ENCODE assay signal across 8 mouse cellular contexts in the genomic region with DNA sequence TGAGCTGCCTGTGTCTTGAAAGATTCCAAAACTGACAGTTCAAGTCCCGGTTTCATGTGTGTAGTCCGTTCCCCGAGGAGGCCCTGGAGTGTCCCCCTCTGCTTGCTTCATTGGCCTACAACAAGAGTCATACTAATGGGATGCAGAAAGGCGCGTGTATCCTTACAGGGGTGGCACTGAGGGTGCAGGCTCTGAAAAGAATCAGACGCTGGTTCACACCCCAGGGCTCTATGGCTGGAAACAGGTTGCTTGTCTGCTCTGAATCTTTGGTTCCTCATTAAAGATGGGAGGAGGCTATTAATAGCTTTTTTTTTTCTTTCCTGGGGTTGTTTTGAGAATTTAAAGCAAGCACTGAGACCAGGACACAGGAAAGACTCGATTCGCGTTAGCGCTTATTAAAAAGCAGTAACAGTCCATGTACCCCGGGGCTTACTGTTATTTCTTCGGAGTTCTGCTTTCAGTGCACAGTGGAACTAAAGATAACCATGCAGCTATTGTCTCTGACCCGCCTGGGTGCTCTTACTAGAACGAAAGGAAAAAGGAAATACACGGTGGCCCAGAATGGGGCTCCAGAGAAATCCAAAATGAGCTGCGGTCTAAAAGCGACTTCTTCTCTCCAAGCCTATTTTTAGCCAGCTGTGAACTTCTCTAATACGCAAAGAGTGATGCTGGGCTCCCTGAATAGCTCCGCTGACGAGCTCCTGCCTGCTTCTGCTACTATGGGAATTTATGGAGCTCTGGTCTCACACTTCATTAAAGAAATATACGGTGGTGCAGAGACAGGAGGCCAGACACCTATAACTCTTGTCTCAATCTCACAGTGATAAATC. TPM values are rescaled to one million over a fixed set of nuclear protein-coding genes. Genes with fewer than 3 reads are reported as not detected.
DNase-seq lines count a peak whose midpoint lies in the region; ATAC-seq lines count a peak whose summit lies in the region.

No protein-coding gene starts in this region.

- ATAC-seq in liver, embryonic 13.5 days (ENCODE audit: low read depth), result no peak
- ATAC-seq in liver, embryonic 11.5 days (replicated peaks; ENCODE audit: low FRiP score), result no peak
- no peak for ATAC-seq in forebrain, embryonic 16.5 days
- 0 out of 2 replicates have a peak, but pooled peaks have one; percentile 52 for ATAC-seq in heart, embryonic 14.5 days (ENCODE audit: insufficient number of reproducible peaks, insufficient read depth, low FRiP score, low read depth)
- ATAC-seq in neural tube, embryonic 15.5 days (ENCODE audit: low FRiP score), result peak; percentile 57; the same call in 1 of the 2 replicates

- H3K4me3 ChIP-seq in liver, embryonic 13.5 days (replicated peaks), result no peak overlapping the region
- H3K4me3 ChIP-seq in liver, embryonic 11.5 days (ENCODE audit: low read depth, low read length), result no peak overlapping the region
- no peak overlapping the region for H3K4me3 ChIP-seq in forebrain, embryonic 16.5 days (replicated peaks; ENCODE audit: low read length)
- H3K4me3 ChIP-seq in heart, embryonic 14.5 days (ENCODE audit: control insufficient read depth in 1 of 2, insufficient read depth in 1 of 2, low read depth in 1 of 2, low read length in 2 of 2), result peak overlapping the region; percentile 3 to 22; a peak in 2 of 4 replicates
- no peak overlapping the region for H3K4me3 ChIP-seq in neural tube, embryonic 15.5 days (replicated peaks)

- H3K4me1 ChIP-seq in liver, embryonic 13.5 days (replicated peaks), result no peaks in the 10 kb centered on the region
- H3K4me1 ChIP-seq in liver, embryonic 11.5 days (replicated peaks; ENCODE audit: control insufficient read depth, insufficient read depth, low read length), result no peaks in the 10 kb centered on the region
- H3K4me1 ChIP-seq in forebrain, embryonic 16.5 days (replicated peaks; ENCODE audit: control insufficient read depth, insufficient read depth, low read length), result peaks cover 3% of the 10 kb centered on the region; the same call in 1 of the 2 replicates
- H3K4me1 ChIP-seq in heart, embryonic 14.5 days (ENCODE audit: control insufficient read depth in 2 of 2, insufficient read depth in 2 of 2, low read length in 2 of 2), result peaks cover 6 to 25% of the 10 kb centered on the region in 2 experiments
- peaks cover 12% of the 10 kb centered on the region for H3K4me1 ChIP-seq in neural tube, embryonic 15.5 days

- H3K9me3 ChIP-seq in liver, embryonic 13.5 days (replicated peaks), result no peaks in the 10 kb centered on the region
- H3K9me3 ChIP-seq in liver, embryonic 11.5 days (ENCODE audit: control insufficient read depth, low read length), result no peaks in the 10 kb centered on the region
- H3K9me3 ChIP-seq in forebrain, embryonic 16.5 days (ENCODE audit: control insufficient read depth, low read length), result no peaks in the 10 kb centered on the region
- no peaks in the 10 kb centered on the region for H3K9me3 ChIP-seq in heart, embryonic 14.5 days (ENCODE audit: control insufficient read depth, low read length)
- H3K9me3 ChIP-seq in neural tube, embryonic 15.5 days (replicated peaks), result no peaks in the 10 kb centered on the region

- 28% methylated on average over 21 of the region's 21 CpGs for WGBS in liver, embryonic 13.5 days (ENCODE audit: insufficient replicate concordance)
- 57% methylated on average over 21 of the region's 21 CpGs for WGBS in liver, embryonic 11.5 days
- WGBS in forebrain, embryonic 16.5 days, result 43% methylated on average over 21 of the region's 21 CpGs
- 29% methylated on average over 21 of the region's 21 CpGs for WGBS in heart, embryonic 14.5 days
- 25% methylated on average over 21 of the region's 21 CpGs for WGBS in neural tube, embryonic 15.5 days

- no peak overlapping the region for H3K9ac ChIP-seq in liver, embryonic 13.5 days
- H3K9ac ChIP-seq in liver, embryonic 11.5 days (ENCODE audit: low read depth, low read length), result no peak overlapping the region
- no peak overlapping the region for H3K9ac ChIP-seq in forebrain, embryonic 16.5 days (replicated peaks; ENCODE audit: low read depth, low read length)
- peak overlapping the region; percentile 69 for H3K9ac ChIP-seq in heart, embryonic 14.5 days (ENCODE audit: low read length)
- no peak overlapping the region for H3K9ac ChIP-seq in neural tube, embryonic 15.5 days (replicated peaks)

- H3K36me3 ChIP-seq in liver, embryonic 13.5 days, result no peaks in the 10 kb centered on the region
- H3K36me3 ChIP-seq in liver, embryonic 11.5 days (ENCODE audit: control insufficient read depth, insufficient read depth, low read length), result no peaks in the 10 kb centered on the region
- H3K36me3 ChIP-seq in forebrain, embryonic 16.5 days (ENCODE audit: control insufficient read depth, insufficient read depth), result no peaks in the 10 kb centered on the region
- H3K36me3 ChIP-seq in heart, embryonic 14.5 days (ENCODE audit: control insufficient read depth, insufficient read depth, low read length), result no peaks in the 10 kb centered on the region
- H3K36me3 ChIP-seq in neural tube, embryonic 15.5 days, result no peaks in the 10 kb centered on the region

- peak overlapping the region; percentile 27; the same call in 1 of the 2 replicates for H3K27ac ChIP-seq in liver, embryonic 13.5 days
- H3K27ac ChIP-seq in liver, embryonic 11.5 days (ENCODE audit: low read depth, low read length), result no peak overlapping the region
- H3K27ac ChIP-seq in forebrain, embryonic 16.5 days (ENCODE audit: low read length), result no peak overlapping the region
- peak overlapping the region; percentile 90 for H3K27ac ChIP-seq in heart, embryonic 14.5 days (replicated peaks in 1 of 2; ENCODE audit: control insufficient read depth in 1 of 2, insufficient read depth in 1 of 2, low read depth in 2 of 2, low read length in 2 of 2)
- H3K27ac ChIP-seq in neural tube, embryonic 15.5 days (replicated peaks), result no peak overlapping the region

- no peak overlapping the region for H3K4me2 ChIP-seq in liver, embryonic 13.5 days
- H3K4me2 ChIP-seq in liver, embryonic 11.5 days, result no peak overlapping the region
- H3K4me2 ChIP-seq in forebrain, embryonic 16.5 days (ENCODE audit: low read length), result peak overlapping the region; percentile 1
- peak overlapping the region; percentile 63 for H3K4me2 ChIP-seq in heart, embryonic 14.5 days (ENCODE audit: low read length)
- peak overlapping the region; percentile 40 for H3K4me2 ChIP-seq in neural tube, embryonic 15.5 days

- no peak for DNase-seq in liver, embryonic 13.5 days
- no peak for DNase-seq in liver, embryonic 11.5 days (ENCODE audit: low spot score)
- peak; percentile 60 to 62 for DNase-seq in left cerebral cortex, postnatal 14 days (ENCODE audit: low spot score in 2 of 2)
- DNase-seq in adrenal gland, postnatal 36 days, result no peak
- no peak for DNase-seq in retina, embryonic 14.5 days (ENCODE audit: low spot score)

- no peaks in the 10 kb centered on the region for H3K27me3 ChIP-seq in liver, embryonic 13.5 days
- H3K27me3 ChIP-seq in liver, embryonic 11.5 days (replicated peaks; ENCODE audit: control insufficient read depth, insufficient read depth, low read length), result no peaks in the 10 kb centered on the region
- H3K27me3 ChIP-seq in forebrain, embryonic 16.5 days (replicated peaks; ENCODE audit: control insufficient read depth, insufficient read depth, low read length), result no peaks in the 10 kb centered on the region
- H3K27me3 ChIP-seq in heart, embryonic 14.5 days (ENCODE audit: control insufficient read depth, insufficient read depth, low read length), result no peaks in the 10 kb centered on the region
- 0 out of 2 replicates have a peak, but pooled peaks cover 4% of the 10 kb centered on the region for H3K27me3 ChIP-seq in neural tube, embryonic 15.5 days (replicated peaks)

- intact Hi-C loops in left cerebral cortex, postnatal 14 days (cut with DNase I), result no loop called here

RNA-seq across cellular contexts. Expression of a gene that starts 45.5 kb away (rescaled TPM):
- 6.1 and 7.4 TPM in 2 replicates for polyA plus RNA-seq in liver, embryonic 13.5 days (2015; fragmentation: Nextera tagmentation; extraction: Ambion mirVana)
- 19.5 and 21.2 TPM in 2 replicates for polyA plus RNA-seq in liver, embryonic 11.5 days (2014; fragmentation: Nextera tagmentation; extraction: Ambion mirVana)
- polyA plus RNA-seq in forebrain, embryonic 16.5 days (2015; fragmentation: Nextera tagmentation; extraction: Ambion mirVana), result 10.5 and 12.2 TPM in 2 replicates
- polyA plus RNA-seq in heart, embryonic 14.5 days (2014; fragmentation: Nextera tagmentation; extraction: Ambion mirVana), result 46.6 and 53.0 TPM in 2 replicates
- 1 to 10 TPM; 6.8 to 8.3 TPM for total RNA-seq in left cerebral cortex, postnatal 14 days (2021)
- polyA plus RNA-seq in neural tube, embryonic 15.5 days (2015; fragmentation: Nextera tagmentation; extraction: Ambion mirVana), result 10.6 and 19.5 TPM in 2 replicates
- total RNA-seq in adrenal gland, postnatal 36 days (2021), result 10 to 100 TPM; 70.3 to 80.3 TPM

Comparison
In these comparisons a context has a peak if more than half of its experiments do, and no peak if none do; other contexts are left out.
1. H3K27ac ChIP-seq: peak in liver, embryonic 13.5 days (single experiment) and heart, embryonic 14.5 days (2 of 2); none in liver, embryonic 11.5 days (single experiment), forebrain, embryonic 16.5 days (single experiment) and neural tube, embryonic 15.5 days (single experiment).
2. ATAC-seq: peak in heart, embryonic 14.5 days (single experiment) and neural tube, embryonic 15.5 days (single experiment); none in liver, embryonic 13.5 days (single experiment), liver, embryonic 11.5 days (single experiment) and forebrain, embryonic 16.5 days (single experiment).
3. DNase-seq: peak in left cerebral cortex, postnatal 14 days (2 of 2); none in liver, embryonic 13.5 days (single experiment), liver, embryonic 11.5 days (single experiment), adrenal gland, postnatal 36 days (0 of 2) and retina, embryonic 14.5 days (single experiment).
4. H3K4me2 ChIP-seq: peak in forebrain, embryonic 16.5 days (single experiment), heart, embryonic 14.5 days (single experiment) and neural tube, embryonic 15.5 days (single experiment); none in liver, embryonic 13.5 days (single experiment) and liver, embryonic 11.5 days (single experiment).
5. H3K4me3 ChIP-seq: peak in heart, embryonic 14.5 days (2 of 2); none in liver, embryonic 13.5 days (single experiment), liver, embryonic 11.5 days (single experiment), forebrain, embryonic 16.5 days (single experiment) and neural tube, embryonic 15.5 days (single experiment).